Mouse (Mus musculus) olfactory bulb, adult 2 months (tissue): ENCODE results near the gene Gsg1.

Experiments
- CTCF ChIP-seq: fragments of 200-500 bp; IDR thresholded peaks from 2 replicates; pipeline ENCODE4 v1.5.1; 2012; ENCODE audit warnings: low read depth, mild to moderate bottlenecking, low read length, moderate library complexity; ENCODE audit not compliant: insufficient read depth
- POLR2A ChIP-seq: fragments of 200-500 bp; IDR thresholded peaks from 2 replicates; pipeline ENCODE4 v1.6.1; 2012; ENCODE audit warnings: mild to moderate bottlenecking, low read depth, low read length, moderate library complexity; ENCODE audit not compliant: insufficient read depth

GRCm38 (mm10) chr6:135276474-135277295 lies 22.5 kb upstream of the Gsg1 start:
- no peak for TF ChIP-seq CTCF
- TF ChIP-seq POLR2A: no peak
